Mouse (Mus musculus) ES-Bruce4 (cell line): ENCODE results near the gene Upk3a. TPM values are rescaled to one million over a fixed set of nuclear protein-coding genes. Genes with fewer than 3 reads are reported as not detected.
A peak's percentile ranks its signal among the peaks of the same experiment; 100 is the strongest.

Experiments used
- H3K27ac ChIP-seq: 2 replicates; pipeline ENCODE4 v1.5.1; 2012; ENCODE audit warnings: low read length, inconsistent platforms; ENCODE audit not compliant: insufficient read depth
- H3K27me3 ChIP-seq: 2 replicates; pipeline ENCODE4 v1.6.1; 2012; ENCODE audit warnings: mild to moderate bottlenecking, low read length, inconsistent platforms; ENCODE audit not compliant: control insufficient read depth, poor library complexity, insufficient read depth, severe bottlenecking
- H3K36me3 ChIP-seq: 2 replicates; pipeline ENCODE4 v1.6.1; 2012; ENCODE audit warnings: inconsistent platforms, mild to moderate bottlenecking, low read length, moderate library complexity; ENCODE audit not compliant: control insufficient read depth, poor library complexity, insufficient read depth, severe bottlenecking
- H3K4me1 ChIP-seq: one replicate; pipeline ENCODE4 v1.8.1; 2011; ENCODE audit warnings: low read length; ENCODE audit not compliant: control insufficient read depth, insufficient read depth
- H3K4me3 ChIP-seq: 2 replicates; pipeline ENCODE4 v1.5.1; 2011; ENCODE audit warnings: low read depth, mild to moderate bottlenecking, low read length
- H3K9ac ChIP-seq: 2 replicates; pipeline ENCODE4 v1.6.1; 2012; ENCODE audit warnings: low read depth, mild to moderate bottlenecking, inconsistent platforms; ENCODE audit not compliant: poor library complexity, severe bottlenecking
- H3K9me3 ChIP-seq: replicated peaks from 2 replicates; pipeline ENCODE4 v1.6.1; 2012; ENCODE audit warnings: mild to moderate bottlenecking, low read length, inconsistent platforms; ENCODE audit not compliant: control insufficient read depth, poor library complexity, insufficient read depth, severe bottlenecking
- CTCF ChIP-seq: IDR thresholded peaks from one replicate; pipeline ENCODE4 v1.8.1; 2011; ENCODE audit warnings: low read depth, low read length
- EP300 ChIP-seq: IDR thresholded peaks from 2 replicates; pipeline ENCODE4 v1.6.1; 2011; ENCODE audit warnings: low read depth, low read length; ENCODE audit not compliant: insufficient read depth
- POLR2A ChIP-seq: IDR thresholded peaks from one replicate; pipeline ENCODE4 v1.8.1; 2011; ENCODE audit warnings: low read length; ENCODE audit not compliant: insufficient read depth
- polyA plus RNA-seq: library from polyadenylated mRNA; stranded (reverse); fragments of >200 nt; gene quantifications from 2 replicates; pipeline ENCODE4 v1.2.4, GENCODE M21; 2011; ENCODE audit warnings: low read depth; ENCODE audit not compliant: missing spikeins, insufficient read depth, insufficient read length

Gene Upk3a
- polyA plus RNA-seq, 1 experiment = not detected

DNA sequence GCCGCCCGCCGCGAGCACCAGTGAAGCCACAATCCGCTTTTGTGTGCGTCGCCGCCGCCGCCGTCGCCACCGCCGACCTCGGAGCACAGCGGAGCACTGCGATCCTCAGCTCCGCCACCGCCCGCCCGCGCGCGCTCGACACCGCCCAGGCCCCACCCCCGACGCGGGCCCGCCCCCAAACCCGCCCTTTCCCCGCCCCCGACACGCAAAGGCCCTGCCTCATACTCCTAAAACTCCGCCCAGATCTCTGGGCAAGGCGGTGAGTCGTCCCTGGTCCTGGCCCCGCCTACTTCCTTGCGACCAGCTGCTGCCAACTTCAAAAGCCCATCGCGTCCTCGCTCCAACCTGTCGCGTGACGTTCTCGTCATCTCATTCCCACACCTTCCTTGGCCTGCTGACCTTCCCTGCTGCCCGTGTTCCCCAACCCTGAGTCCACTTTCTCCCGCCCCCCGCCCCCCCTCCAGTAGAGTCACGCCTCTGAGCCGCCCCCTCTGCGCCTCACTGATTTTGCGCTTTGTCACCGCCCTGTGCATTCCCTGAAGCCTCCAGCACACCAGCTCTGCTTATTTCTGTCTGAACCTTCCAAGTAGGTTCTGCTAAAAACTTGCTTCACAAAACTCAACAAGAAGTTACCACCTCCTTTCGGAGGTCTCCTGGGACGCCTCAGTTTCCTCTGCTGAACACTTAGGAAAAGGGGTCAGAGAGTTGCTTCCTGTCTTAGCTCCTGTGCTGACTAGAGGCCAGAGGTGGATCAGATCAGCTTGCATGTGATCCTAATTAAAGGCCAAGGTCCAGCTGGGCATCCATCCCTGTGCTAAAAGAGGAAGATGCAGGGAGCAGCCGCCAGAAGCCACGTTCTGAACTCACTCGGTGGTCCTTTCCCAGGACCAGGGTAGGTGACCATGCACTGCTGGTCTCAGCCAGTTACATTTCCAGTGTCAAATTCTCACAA, 28.8 kb upstream of the Upk3a start, which contains the start of gene 5031439G07Rik:
Gene 5031439G07Rik (minus strand): TSS at position 678 of the 952 bp plus-strand sequence.
- peak within 1 kb of the TSS; percentile 79 for H3K4me3 ChIP-seq
- no peak within 1 kb of the TSS for H3K27ac ChIP-seq
- TF ChIP-seq POLR2A (peak; percentile 28), CTCF (no peak), EP300 (0 out of 2 replicates have a peak, but pooled peaks have one; percentile 38)
- H3K9me3 ChIP-seq = no peaks in the 10 kb centered on the region
- peaks cover 3% of the 10 kb centered on the region for H3K4me1 ChIP-seq
- no peaks in the 10 kb centered on the region for H3K36me3 ChIP-seq
- H3K9ac ChIP-seq = peak within 1 kb of the TSS; percentile 74
- H3K27me3 ChIP-seq = no peaks in the 10 kb centered on the region

DNA sequence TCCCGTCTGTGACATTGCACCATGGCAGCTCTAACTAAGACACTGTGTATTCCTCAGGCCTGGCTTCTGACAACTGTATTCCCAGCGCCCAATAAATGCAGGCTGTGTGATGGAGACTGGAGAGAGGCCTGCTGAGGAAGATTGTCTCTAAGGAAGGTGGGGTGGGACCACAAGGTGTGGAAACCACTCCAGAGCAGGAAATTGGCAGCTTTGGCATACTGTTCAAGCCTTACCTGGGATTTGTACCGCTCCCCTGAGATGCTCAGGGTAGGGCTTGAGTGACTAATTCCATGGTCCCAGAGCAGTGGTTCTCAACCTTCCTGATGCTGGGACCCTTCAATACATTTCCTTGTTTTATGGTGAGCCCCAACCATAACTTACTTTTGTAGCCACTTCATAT, 27.8 kb upstream of the Upk3a start:
- H3K9ac ChIP-seq = no peak overlapping the region
- H3K36me3 ChIP-seq = no peaks in the 10 kb centered on the region
- H3K9me3 ChIP-seq = no peaks in the 10 kb centered on the region
- no peak overlapping the region for H3K27ac ChIP-seq
- TF ChIP-seq POLR2A (no peak), CTCF (no peak), EP300 (no peak)
- no peak overlapping the region for H3K4me3 ChIP-seq
- H3K27me3 ChIP-seq = no peaks in the 10 kb centered on the region
- peaks cover 1% of the 10 kb centered on the region for H3K4me1 ChIP-seq

DNA sequence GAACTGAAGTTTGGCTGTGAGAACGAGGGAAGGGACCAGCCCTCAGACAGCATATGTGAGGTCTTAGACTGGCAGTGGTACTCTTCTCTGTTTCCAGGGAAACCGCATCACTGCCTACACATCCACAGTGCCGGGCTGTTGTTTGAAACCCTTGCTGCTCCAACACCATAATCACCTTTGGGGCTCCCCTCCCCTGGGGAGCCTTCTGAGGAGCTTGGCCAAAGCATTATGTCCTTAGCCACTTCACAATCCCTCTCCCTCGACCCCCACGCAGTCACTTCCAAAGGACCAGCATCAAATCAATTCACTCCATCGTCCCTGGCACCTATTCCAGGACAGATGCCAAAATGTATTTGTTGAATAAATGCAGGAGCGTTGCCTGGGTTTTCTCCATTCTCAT, 27.2 kb upstream of the Upk3a start:
- Histone ChIP-seq H3K36me3 (no peaks in the 10 kb centered on the region), H3K27me3 (no peaks in the 10 kb centered on the region), H3K9me3 (no peaks in the 10 kb centered on the region), H3K4me3 (no peak overlapping the region), H3K27ac (no peak overlapping the region), H3K4me1 (no peaks in the 10 kb centered on the region), H3K9ac (no peak overlapping the region)
- no peak for TF ChIP-seq POLR2A
- TF ChIP-seq EP300 = no peak
- TF ChIP-seq CTCF = no peak

DNA sequence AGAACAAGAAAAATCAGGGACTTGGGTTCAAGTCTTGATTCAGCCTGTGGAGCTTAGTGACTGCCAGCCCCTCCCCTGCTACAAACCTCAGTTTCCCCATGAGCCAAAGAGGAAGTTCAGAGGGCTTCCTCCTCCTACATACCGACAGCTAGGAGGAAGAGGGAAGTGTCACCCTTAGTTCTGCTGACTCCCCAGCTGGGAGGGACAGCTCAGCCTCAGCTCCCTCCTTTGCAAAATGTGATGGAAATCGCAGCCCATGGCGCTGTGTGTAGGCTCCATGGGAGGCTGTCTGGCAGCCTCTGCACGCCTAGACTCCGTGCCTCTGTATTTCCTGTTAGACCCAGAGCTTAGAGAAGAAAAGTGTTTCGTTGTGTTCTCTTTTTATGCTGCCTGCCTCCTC, 22.4 kb upstream of the Upk3a start:
- no peak overlapping the region for H3K27ac ChIP-seq
- H3K4me3 ChIP-seq = no peak overlapping the region
- no peaks in the 10 kb centered on the region for H3K27me3 ChIP-seq
- no peak for TF ChIP-seq POLR2A
- TF ChIP-seq CTCF = no peak
- TF ChIP-seq EP300 = no peak
- H3K36me3 ChIP-seq = no peaks in the 10 kb centered on the region
- no peaks in the 10 kb centered on the region for H3K9me3 ChIP-seq
- no peak overlapping the region for H3K9ac ChIP-seq
- H3K4me1 ChIP-seq = no peaks in the 10 kb centered on the region

DNA sequence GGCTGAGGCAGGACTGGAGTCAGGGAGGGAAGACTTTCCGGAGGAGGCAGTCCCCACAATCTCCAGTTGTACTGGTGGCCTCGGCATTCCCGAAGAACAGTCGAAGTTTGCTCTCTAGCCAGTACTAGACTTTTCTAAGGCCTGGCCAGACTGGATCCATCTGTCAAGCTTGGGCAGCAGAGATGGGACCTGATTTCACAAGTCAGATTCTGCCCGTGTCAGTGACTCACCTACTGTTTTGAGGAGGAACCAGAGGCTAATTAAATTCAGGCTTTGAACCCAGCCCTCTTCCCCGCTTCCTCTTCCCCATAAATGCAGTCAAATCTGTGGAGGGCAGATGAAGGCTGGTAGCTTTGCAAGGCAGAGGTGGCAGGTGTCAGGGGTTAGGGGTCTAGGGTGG, 21.9 kb upstream of the Upk3a start:
- Histone ChIP-seq H3K9ac (no peak overlapping the region), H3K27ac (no peak overlapping the region), H3K9me3 (no peaks in the 10 kb centered on the region), H3K4me3 (no peak overlapping the region), H3K36me3 (no peaks in the 10 kb centered on the region), H3K4me1 (no peaks in the 10 kb centered on the region), H3K27me3 (no peaks in the 10 kb centered on the region)
- TF ChIP-seq EP300 = no peak
- TF ChIP-seq POLR2A = no peak
- TF ChIP-seq CTCF = no peak

DNA sequence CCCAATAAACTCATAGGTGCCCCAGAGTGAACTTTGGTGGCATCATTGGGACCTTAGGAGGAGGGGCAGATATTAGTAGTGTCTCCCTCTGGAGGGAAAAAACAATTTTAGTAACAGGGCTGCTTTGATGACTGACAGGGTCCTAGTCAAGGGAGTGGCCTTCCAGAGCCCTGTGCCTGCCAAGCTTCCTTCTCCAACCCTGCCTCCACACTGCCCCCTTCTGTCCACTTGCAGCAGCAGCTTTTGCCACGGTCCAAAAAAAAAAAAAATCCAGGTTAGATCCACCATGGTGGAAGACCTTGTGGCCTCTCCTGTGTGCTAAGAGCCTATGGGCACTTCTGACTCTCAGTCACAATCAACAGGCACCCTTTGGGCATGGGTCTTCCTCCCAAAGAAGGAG, 21.0 kb upstream of the Upk3a start:
- TF ChIP-seq EP300 = no peak
- TF ChIP-seq CTCF = peak; percentile 89
- Histone ChIP-seq H3K4me1 (no peaks in the 10 kb centered on the region), H3K36me3 (no peaks in the 10 kb centered on the region)

More for the DNA sequence above, 21.0 kb upstream of the Upk3a start:
- Histone ChIP-seq H3K27me3 (no peaks in the 10 kb centered on the region), H3K27ac (no peak overlapping the region), H3K4me3 (no peak overlapping the region), H3K9me3 (no peaks in the 10 kb centered on the region), H3K9ac (no peak overlapping the region)
